Mouse (Mus musculus): ENCODE results near the gene Ltbp2. TPM values are rescaled to one million over a fixed set of nuclear protein-coding genes. Genes with fewer than 3 reads are reported as not detected.
A peak's percentile ranks its signal among the peaks of the same experiment; 100 is the strongest.

The Ltbp2 gene
- polyA plus RNA-seq, 1 experiment from 2014 or later: 1.7 TPM

DNA sequence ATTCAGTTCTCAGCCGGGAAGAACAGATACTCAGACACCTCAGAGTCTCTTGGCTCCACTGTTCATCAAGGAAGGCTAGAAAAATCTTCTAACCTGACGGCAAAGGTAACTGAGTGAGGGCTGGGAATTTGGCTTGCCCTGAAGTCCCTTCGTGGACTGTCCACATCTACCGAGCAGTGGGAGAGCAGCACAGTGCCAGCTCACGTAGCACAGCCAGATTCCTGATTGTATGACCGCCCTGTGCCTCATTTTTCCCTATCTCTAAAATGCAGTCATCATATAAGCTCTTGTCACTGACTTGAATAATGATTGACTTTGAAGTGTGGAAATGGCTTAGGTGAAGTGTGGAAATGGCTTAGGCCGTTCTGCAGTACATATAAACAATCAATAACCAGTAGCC is 28.1 kb upstream of the Ltbp2 start:
- H3K4me3 ChIP-seq: no peak overlapping the region
- 0 out of 2 replicates have a peak, but pooled peaks cover 3% of the 10 kb centered on the region for H3K27me3 ChIP-seq
- H3K4me1 ChIP-seq: peaks cover 17% of the 10 kb centered on the region
- no peak for ATAC-seq (ENCODE audit: insufficient number of reproducible peaks, insufficient read depth, low FRiP score, low TSS enrichment, low read depth)
- 79% methylated on average over 7 of the region's 7 CpGs for WGBS
- H3K4me2 ChIP-seq: no peak overlapping the region
- H3K36me3 ChIP-seq: no peaks in the 10 kb centered on the region
- H3K27ac ChIP-seq: no peak overlapping the region
- H3K9me3 ChIP-seq: no peaks in the 10 kb centered on the region
- H3K9ac ChIP-seq: no peak overlapping the region

DNA sequence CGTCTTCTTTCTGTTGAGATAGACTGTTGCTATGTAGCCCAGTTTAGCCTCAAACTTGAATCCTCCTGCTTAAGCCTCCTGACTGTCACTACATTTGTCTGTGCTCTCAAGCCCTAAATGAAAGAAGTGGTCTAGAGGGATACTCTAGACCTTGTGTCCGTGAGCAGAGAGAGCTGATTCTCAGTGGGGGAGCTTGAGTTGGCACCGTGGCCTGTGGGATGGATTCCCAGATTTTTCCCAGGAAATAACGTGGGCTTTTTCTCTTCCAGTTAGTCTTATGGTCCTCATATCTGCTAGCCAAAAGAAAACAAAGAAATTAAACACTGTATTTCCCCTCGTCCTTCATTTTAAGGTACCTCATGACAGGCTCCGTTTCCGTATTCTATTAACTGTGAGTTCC is 24.0 kb upstream of the Ltbp2 start:
- no peak overlapping the region for H3K4me3 ChIP-seq
- ATAC-seq (ENCODE audit: insufficient number of reproducible peaks, insufficient read depth, low FRiP score, low TSS enrichment, low read depth): no peak
- H3K9me3 ChIP-seq: no peaks in the 10 kb centered on the region
- H3K27me3 ChIP-seq: peaks cover 3% of the 10 kb centered on the region; the same call in 1 of the 2 replicates
- H3K4me2 ChIP-seq: no peak overlapping the region
- no peaks in the 10 kb centered on the region for H3K4me1 ChIP-seq
- no peak overlapping the region for H3K27ac ChIP-seq
- no peak overlapping the region for H3K9ac ChIP-seq
- WGBS: 77% methylated on average over 7 of the region's 7 CpGs
- H3K36me3 ChIP-seq: no peaks in the 10 kb centered on the region

DNA sequence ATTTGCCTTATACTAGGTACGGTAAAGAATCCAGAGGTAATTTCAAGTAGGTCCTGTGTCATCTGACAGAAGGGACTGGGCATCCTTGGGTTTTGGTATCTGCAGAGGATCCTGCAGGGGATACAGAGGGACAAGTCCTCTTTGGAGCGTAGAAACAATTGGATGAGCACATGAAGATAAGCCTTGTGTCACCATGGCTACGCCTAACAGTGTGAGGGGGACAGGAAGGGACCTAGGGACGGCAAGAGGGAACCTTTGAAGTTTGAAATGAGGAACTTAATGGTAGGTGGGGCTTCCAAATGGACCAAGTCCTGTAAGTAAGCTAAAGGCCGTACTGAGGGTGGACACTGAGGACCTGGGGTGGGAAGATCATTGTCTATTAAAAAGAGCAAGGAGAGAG is 21.0 kb upstream of the Ltbp2 start:
- H3K9me3 ChIP-seq: no peaks in the 10 kb centered on the region
- no peak overlapping the region for H3K4me2 ChIP-seq
- H3K9ac ChIP-seq: no peak overlapping the region
- no peak for ATAC-seq (ENCODE audit: insufficient number of reproducible peaks, insufficient read depth, low FRiP score, low TSS enrichment, low read depth)
- WGBS: 74% methylated on average over 5 of the region's 5 CpGs
- no peak overlapping the region for H3K4me3 ChIP-seq
- peaks cover 14% of the 10 kb centered on the region for H3K4me1 ChIP-seq
- peaks cover 3% of the 10 kb centered on the region; the same call in 1 of the 2 replicates for H3K27me3 ChIP-seq
- H3K36me3 ChIP-seq: no peaks in the 10 kb centered on the region
- no peak overlapping the region for H3K27ac ChIP-seq

DNA sequence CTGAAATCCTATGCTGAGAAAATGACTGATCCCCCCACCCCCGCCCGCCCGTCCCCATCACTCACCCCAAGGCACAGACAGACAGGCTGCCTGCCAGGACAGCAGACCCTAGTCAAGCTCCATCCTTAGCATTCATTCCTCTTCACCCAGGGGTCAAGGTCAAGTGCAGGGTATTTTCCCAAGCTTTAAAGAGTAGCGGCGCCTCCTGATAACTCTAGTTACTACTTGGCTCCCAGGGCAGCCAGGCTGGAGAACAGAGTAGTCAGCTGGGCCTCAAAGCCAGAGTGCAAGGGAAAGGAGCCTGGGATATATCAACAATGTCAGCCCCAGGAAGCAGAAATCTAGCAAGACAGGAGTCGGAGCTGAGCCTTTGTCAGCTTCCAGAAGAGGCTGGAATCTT is 19.9 kb upstream of the Ltbp2 start:
- no peak overlapping the region for H3K4me2 ChIP-seq
- no peak overlapping the region for H3K4me3 ChIP-seq
- H3K9ac ChIP-seq: no peak overlapping the region
- H3K27me3 ChIP-seq: peaks cover 3% of the 10 kb centered on the region; the same call in 1 of the 2 replicates
- H3K4me1 ChIP-seq: peaks cover 15% of the 10 kb centered on the region
- WGBS: 76% methylated on average over 6 of the region's 6 CpGs
- H3K27ac ChIP-seq: no peak overlapping the region
- H3K9me3 ChIP-seq: no peaks in the 10 kb centered on the region
- no peaks in the 10 kb centered on the region for H3K36me3 ChIP-seq
- ATAC-seq (ENCODE audit: insufficient number of reproducible peaks, insufficient read depth, low FRiP score, low TSS enrichment, low read depth): no peak

DNA sequence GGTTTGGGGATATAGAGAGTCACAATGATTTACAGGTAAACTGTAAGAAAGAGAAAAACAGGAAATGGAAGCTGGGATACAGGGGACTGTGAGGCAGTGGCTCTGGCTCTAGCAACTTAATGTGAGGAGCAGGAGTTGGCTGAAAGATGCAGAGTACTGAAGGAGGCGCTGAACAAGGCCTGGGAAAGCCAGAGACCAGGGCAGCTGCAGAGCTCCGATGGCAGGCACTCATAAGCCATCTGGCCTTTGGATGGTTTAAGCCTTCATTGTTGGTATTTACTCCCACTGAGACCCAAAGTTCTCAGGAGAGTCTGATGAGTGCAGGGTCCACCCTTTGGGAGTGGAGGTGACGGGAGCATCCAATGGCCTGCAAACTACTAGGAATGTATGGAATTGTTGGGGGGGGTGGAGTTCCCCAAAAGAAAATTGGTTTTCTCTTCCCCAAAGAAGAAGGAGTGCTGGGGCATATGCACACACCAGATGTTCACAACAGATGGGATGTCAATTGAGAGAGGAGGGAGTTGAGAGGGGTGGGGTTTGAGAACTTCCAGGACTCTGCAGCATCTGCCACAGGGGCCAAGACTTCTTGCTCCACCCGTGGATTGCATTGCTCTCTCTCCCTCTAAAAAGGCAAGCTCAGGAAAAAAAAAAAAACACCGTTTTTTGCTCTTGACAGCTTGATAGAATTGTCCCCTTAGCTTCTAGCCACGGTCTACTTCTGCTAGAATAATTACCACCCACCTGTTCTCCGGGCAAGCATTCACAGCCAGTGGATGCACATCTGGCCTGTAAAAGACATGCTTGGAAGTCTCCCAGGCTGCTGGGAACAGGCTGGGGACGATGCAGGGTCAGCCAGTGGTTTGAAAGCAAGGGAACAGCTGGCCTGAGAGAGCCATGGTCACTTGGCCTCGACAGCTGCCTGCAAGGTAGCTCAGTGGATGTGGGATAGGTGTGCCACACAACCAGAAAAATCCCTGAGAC is 17.6 kb upstream of the Ltbp2 start:
- H3K4me3 ChIP-seq: no peak overlapping the region
- no peaks in the 10 kb centered on the region for H3K36me3 ChIP-seq
- H3K27ac ChIP-seq: peak overlapping the region; percentile 40; the same call in 1 of the 2 replicates
- 53% methylated on average over 9 of the region's 9 CpGs for WGBS
- no peaks in the 10 kb centered on the region for H3K9me3 ChIP-seq
- no peaks in the 10 kb centered on the region; the same call in 1 of the 2 replicates for H3K27me3 ChIP-seq
- H3K4me2 ChIP-seq: no peak overlapping the region
- ATAC-seq (ENCODE audit: insufficient number of reproducible peaks, insufficient read depth, low FRiP score, low TSS enrichment, low read depth): no peak
- peak overlapping the region; percentile 21; the same call in 1 of the 2 replicates for H3K9ac ChIP-seq
- H3K4me1 ChIP-seq: peaks cover 20% of the 10 kb centered on the region

DNA sequence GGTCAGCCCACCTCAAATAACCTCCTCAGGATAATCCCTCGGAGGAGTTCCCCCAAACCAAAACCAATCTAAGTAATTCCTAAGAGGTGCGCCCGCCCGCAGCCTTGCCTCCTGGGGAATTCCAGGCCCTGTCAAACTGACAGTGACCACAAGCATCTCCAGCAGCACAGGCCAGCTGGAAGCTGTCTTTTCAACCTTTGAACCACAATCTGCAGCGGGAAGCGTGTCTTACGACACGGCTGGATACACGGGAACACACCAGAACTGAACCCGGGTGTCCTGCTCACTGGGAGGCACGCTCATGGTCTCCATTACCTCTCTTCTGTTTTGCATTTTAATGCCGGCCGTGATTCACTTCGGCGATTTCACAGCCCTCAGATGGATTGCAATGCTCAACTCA is 14.0 kb upstream of the Ltbp2 start:
- 51% methylated on average over 15 of the region's 15 CpGs for WGBS
- ATAC-seq (ENCODE audit: insufficient number of reproducible peaks, insufficient read depth, low FRiP score, low TSS enrichment, low read depth): no peak

DNA sequence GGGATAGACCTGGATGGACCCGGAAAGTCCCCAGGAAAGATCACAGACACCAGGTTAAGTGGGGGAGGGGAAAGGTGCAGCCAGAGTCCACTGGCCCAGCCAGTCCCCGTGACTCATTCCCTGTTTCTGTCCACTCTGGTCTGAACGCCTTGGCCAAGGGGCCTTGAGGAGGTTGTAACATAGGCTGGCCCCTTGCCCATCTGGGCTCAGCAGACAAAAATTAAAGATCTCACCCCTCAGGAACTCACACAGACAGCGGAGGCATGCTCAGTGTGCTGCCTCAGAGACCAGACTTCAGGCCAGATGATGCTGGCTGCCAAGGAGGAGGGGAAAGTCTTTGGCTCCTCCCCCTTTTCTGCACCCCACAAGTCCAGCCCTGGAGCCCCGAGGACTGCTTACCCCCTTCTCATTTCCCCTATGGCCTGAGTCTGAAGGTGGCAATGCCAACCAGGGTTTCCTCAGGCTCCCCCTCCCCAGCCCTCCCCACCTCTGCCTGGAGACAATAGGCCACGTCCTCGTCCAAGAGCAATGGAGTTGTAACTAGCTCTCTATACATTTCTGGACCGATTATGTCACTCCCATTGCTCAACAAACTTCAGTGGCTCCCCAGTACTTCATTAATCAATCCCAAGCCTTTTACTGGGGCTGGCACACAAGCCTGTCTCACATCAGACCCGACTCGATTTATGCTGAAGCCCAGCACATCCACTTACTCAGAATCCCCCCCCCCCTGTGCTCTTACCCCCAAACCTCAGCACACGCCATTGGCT is 9.0 kb upstream of the Ltbp2 start:
- H3K27me3 ChIP-seq: peaks cover 15% of the 10 kb centered on the region
- no peak overlapping the region for H3K4me2 ChIP-seq
- H3K9ac ChIP-seq: no peak overlapping the region
- no peaks in the 10 kb centered on the region for H3K36me3 ChIP-seq
- no peaks in the 10 kb centered on the region for H3K9me3 ChIP-seq
- H3K27ac ChIP-seq: no peak overlapping the region
- 73% methylated on average over 11 of the region's 11 CpGs for WGBS
- no peak overlapping the region for H3K4me3 ChIP-seq
- H3K4me1 ChIP-seq: peaks cover 16% of the 10 kb centered on the region
- ATAC-seq (ENCODE audit: insufficient number of reproducible peaks, insufficient read depth, low FRiP score, low TSS enrichment, low read depth): no peak; the same call in 1 of the 2 replicates

More for the DNA sequence above, 14.0 kb upstream of the Ltbp2 start:
- Histone ChIP-seq H3K4me3 (no peak overlapping the region), H3K27me3 (no peaks in the 10 kb centered on the region), H3K9me3 (no peaks in the 10 kb centered on the region), H3K4me2 (no peak overlapping the region), H3K27ac (no peak overlapping the region), H3K9ac (no peak overlapping the region), H3K4me1 (peaks cover 20% of the 10 kb centered on the region), H3K36me3 (no peaks in the 10 kb centered on the region)

DNA sequence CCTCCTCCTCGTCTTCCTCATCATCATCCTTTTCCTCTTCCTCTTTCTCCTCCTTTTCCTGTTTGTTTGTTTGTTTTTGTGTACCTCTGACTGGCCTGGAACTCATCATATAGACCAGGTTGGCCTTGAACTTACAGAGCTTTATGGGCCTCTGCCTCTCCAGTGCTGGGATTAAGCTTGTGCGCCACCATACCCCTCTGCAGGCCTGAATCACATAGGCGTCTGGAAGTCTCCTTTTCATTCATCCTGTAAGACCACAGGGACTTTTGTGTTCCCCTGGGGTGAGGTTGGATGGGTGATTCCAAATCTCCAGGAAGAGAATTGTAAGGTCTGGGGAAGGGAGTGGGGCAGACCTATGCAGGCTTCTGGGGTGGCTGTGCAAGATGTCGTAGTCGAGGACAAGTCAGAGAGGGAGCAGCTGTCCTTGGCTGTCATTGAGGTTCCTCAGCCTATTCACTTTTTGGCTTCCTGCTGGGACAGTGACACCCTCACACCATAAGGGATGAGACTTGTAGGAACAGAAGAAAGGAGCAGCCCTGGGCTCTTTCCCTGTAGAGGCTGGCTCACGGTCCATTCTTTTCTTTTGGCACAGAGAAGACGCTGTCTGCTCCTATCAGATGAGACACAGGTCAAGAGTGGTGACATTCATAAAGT is 8.2 kb upstream of the Ltbp2 start:
- Histone ChIP-seq H3K27me3 (peaks cover 22% of the 10 kb centered on the region), H3K9ac (no peak overlapping the region), H3K4me3 (no peak overlapping the region), H3K4me1 (peaks cover 14% of the 10 kb centered on the region), H3K9me3 (no peaks in the 10 kb centered on the region), H3K36me3 (no peaks in the 10 kb centered on the region), H3K4me2 (no peak overlapping the region), H3K27ac (no peak overlapping the region)
- 85% methylated on average over 7 of the region's 7 CpGs for WGBS
- ATAC-seq (ENCODE audit: insufficient number of reproducible peaks, insufficient read depth, low FRiP score, low TSS enrichment, low read depth): no peak

DNA sequence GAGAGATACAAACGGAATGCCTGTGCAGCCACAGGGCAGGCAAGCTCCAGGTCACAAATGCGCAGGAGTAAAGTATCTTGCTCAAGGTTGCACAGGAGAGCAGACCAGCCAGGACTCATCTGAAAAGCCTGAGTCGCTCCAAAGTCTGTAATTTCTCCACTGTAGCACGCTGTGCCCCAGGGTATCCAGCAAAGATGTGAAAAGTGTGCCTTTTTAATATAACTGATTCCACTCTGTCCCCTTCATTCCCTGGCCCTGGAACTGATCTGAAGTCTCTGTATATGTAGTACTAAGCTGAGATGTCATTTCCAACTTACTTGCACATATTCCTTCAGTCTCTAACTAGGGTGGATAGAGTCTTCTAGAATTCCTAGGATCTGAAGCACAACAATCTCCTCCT is 6.5 kb upstream of the Ltbp2 start:
- 75% methylated on average over 4 of the region's 4 CpGs for WGBS
- peaks cover 14% of the 10 kb centered on the region for H3K4me1 ChIP-seq
- H3K36me3 ChIP-seq: no peaks in the 10 kb centered on the region
- no peak for ATAC-seq (ENCODE audit: insufficient number of reproducible peaks, insufficient read depth, low FRiP score, low TSS enrichment, low read depth)
- no peak overlapping the region for H3K4me2 ChIP-seq
- peaks cover 38% of the 10 kb centered on the region for H3K27me3 ChIP-seq
- no peaks in the 10 kb centered on the region for H3K9me3 ChIP-seq
- H3K27ac ChIP-seq: no peak overlapping the region
- H3K9ac ChIP-seq: no peak overlapping the region
- H3K4me3 ChIP-seq: no peak overlapping the region

DNA sequence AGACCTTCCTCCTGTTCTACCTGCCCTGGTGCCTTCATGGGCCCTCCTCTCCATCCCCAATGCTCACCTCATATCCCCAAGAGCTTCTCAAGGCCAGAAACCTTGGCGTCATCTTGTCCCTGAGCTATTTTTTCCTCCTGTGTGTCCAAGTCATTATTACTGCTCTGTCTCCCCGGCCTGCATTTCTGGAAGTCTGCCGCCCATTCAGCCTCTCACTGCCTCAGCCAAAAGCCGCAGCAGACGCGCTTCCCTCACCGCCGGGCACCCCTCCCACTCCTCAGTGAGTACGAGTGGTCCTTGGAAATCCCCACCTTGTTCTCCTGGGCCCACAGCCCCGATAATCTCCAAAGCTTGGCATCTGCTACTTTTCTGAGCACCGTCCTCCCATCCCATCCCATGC is 3.8 kb upstream of the Ltbp2 start:
- Histone ChIP-seq H3K4me3 (no peak overlapping the region), H3K4me2 (no peak overlapping the region), H3K36me3 (no peaks in the 10 kb centered on the region), H3K4me1 (peaks cover 32% of the 10 kb centered on the region), H3K27ac (no peak overlapping the region), H3K9me3 (no peaks in the 10 kb centered on the region), H3K27me3 (peaks cover 65% of the 10 kb centered on the region), H3K9ac (no peak overlapping the region)
- ATAC-seq (ENCODE audit: insufficient number of reproducible peaks, insufficient read depth, low FRiP score, low TSS enrichment, low read depth): no peak
- 45% methylated on average over 11 of the region's 11 CpGs for WGBS

DNA sequence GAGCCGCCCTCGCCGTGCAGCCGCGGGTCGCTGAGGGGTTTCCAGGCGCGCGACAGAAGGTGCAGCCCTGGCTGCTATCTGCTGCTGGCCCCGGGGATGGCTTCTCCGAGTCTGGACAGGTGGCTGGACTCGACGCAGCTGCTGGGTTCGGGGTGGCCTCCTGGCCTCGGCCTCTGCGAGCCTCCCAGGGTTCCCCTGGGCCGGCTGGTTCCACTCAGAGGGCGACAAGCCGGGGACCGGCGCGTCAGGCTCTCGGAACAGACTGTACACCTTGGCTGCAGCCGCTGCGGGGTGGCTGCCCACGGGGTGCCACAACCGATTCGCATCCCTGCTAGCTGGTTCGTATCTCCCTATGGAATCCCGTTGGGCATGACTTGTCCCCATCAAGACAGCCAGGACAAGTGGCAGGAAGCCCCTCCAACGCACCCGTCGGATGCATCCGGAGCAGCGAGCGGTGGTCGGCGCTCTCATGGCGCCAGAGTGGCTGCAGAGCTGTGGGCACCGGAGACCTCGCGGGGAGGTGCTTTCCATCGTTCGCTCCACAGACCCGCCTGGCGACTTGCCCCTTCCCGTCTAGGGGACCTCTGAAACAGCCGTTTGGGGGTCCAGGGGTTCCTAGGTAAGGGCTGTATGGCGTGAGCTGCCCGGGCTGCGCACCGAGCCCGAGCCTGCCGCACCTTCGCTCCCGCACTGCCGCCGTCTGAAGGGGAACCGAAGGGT is 411 bp downstream of the Ltbp2 start:
- ATAC-seq (ENCODE audit: insufficient number of reproducible peaks, insufficient read depth, low FRiP score, low TSS enrichment, low read depth): peak; percentile 15; the same call in 1 of the 2 replicates
- Histone ChIP-seq H3K27ac (no peak overlapping the region), H3K4me3 (peak overlapping the region; percentile 45), H3K27me3 (peaks cover 66% of the 10 kb centered on the region), H3K4me2 (peak overlapping the region; percentile 64), H3K36me3 (no peaks in the 10 kb centered on the region), H3K9ac (peak overlapping the region; percentile 61), H3K9me3 (no peaks in the 10 kb centered on the region), H3K4me1 (peaks cover 24% of the 10 kb centered on the region)
- under 1% methylated on average over 57 of the region's 59 CpGs for WGBS

Measured in embryonic facial prominence, embryonic 13.5 days (tissue).